Mouse (Mus musculus) pancreas, adult 10 weeks (tissue): ENCODE results near the gene Pmf1. TPM values are rescaled to one million over a fixed set of nuclear protein-coding genes. Genes with fewer than 3 reads are reported as not detected.

Source experiments
- polyA plus RNA-seq: library from polyadenylated mRNA; stranded (reverse); fragments of 350-450 nt; fragmentation: Illumina TruSeq; extraction: RNeasy Lipid Tissue Mini Kit (QIAGEN cat#74804); gene quantifications from one replicate; pipeline ENCODE4 v1.2.3, GENCODE M21; 2015; ENCODE audit warnings: low read depth, low replicate concordance; ENCODE audit not compliant: insufficient read depth

Pmf1 gene
- polyA plus RNA-seq: 2.7 TPM

DNA sequence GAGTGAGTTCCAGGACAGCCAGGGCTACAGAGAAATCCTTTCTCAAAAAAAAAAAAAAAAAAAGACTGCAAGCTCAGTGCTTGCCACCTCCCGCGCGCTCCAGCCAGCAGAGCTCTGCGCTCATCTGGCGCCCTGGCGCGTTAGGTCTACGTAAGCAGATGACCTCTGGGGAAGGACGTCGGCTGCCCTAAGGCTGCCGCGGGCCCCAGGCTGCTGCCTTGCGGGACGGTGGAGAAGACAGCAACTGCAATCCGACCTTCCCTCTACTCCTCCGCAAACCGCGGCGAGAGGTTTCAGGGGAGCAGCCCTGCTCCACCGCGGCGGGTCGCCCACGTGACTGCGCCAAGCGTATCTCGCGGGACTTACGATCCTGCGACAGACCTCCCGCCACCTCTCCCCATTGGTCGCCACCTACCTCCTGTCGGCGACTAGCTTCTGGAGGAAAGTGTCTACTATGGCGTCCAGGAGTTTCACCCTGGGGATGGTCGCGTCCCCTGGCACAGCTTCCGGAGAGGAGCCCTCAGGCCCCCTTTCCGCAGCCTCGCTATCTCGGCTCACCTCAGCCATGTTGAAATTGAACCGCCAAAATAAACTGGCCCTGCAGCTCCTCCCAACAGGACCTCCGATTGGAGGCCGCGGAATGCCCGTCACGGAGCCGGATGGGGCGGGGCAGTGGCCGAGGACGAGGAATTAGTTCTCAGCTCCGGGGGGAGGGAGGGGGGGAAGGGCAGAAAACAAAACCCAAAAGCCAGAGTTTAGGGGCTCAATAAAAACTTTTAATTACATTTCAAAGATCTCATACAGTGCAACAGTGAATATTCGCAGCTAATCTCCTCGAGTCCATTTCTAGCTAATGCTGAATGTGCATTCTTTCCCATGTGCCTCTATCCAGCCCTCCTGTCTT lies at the start of gene Pmf1:
TSS of gene Pmf1 (minus strand) at position 591 of the 904 bp plus-strand sequence.

GRCm38 (mm10) chr3:88424605-88425329 lies 14.6 kb upstream of the Pmf1 start, which contains the start of gene Slc25a44:
TSS of gene Slc25a44 (minus strand) at chr3:88425139.

GRCm38 (mm10) chr3:88384364-88384763 lies 25.8 kb downstream of the Pmf1 start, which contains the start of gene Bglap:
TSS of gene Bglap (minus strand) at chr3:88384464.

GRCm38 (mm10) chr3:88378599-88378998 lies 31.5 kb downstream of the Pmf1 start, which contains the start of gene Bglap2:
TSS of gene Bglap2 (minus strand) at chr3:88378699.

DNA sequence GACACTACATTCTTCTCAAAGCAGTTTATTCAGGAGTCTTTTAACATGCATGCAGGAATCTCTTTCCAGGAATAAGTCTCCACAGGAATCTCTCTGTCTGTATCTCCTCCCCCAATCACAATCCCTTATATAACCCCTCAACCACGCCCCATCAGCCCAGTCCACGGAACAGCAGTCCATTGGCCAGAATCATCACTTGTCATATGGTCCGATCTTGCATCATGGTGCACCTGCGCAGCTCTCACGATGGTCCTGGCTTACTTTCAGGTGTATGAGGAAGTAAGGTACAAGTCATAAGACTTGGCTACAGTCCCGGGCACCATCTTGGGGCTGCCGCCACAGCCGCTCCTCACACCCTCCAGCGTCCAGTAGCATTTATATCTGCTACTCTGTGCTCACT lies 37.5 kb downstream of the Pmf1 start, which contains the start of gene Bglap3:
TSS of gene Bglap3 (minus strand) at position 101 of the 400 bp plus-strand sequence.

GRCm38 (mm10) chr3:88364337-88364736 lies 45.8 kb downstream of the Pmf1 start, which contains the start of gene Paqr6:
TSS of gene Paqr6 (plus strand) at chr3:88364584.

Other genes starting within 250 kb of the Pmf1 start
- not detected for gene Rhbg, start 155.6 kb downstream of the Pmf1 start, polyA plus RNA-seq
- gene Gm38392, start 123.1 kb downstream of the Pmf1 start, polyA plus RNA-seq: not detected
- gene Tsacc, start 113.3 kb downstream of the Pmf1 start, polyA plus RNA-seq: 6.5 TPM
- 53.2 TPM for gene Cct3, start 113.2 kb downstream of the Pmf1 start, polyA plus RNA-seq
- gene Glmp, start 85.3 kb downstream of the Pmf1 start, polyA plus RNA-seq: 33.7 TPM
- gene Tmem79, start 74.2 kb downstream of the Pmf1 start, polyA plus RNA-seq: 0.63 TPM
- gene Smg5, start 74.1 kb downstream of the Pmf1 start, polyA plus RNA-seq: 19.8 TPM
- gene Paqr6, start 45.7 kb downstream of the Pmf1 start, polyA plus RNA-seq: 3.1 TPM
- 24.3 TPM for gene Bglap3, start 37.6 kb downstream of the Pmf1 start, polyA plus RNA-seq
- not detected for gene Bglap2, start 31.6 kb downstream of the Pmf1 start, polyA plus RNA-seq
- gene Bglap, start 25.9 kb downstream of the Pmf1 start, polyA plus RNA-seq: not detected
- gene Slc25a44, start 14.8 kb upstream of the Pmf1 start, polyA plus RNA-seq: 5.0 TPM
- gene Sema4a, start 50.9 kb upstream of the Pmf1 start, polyA plus RNA-seq: 8.8 TPM
- 18.2 TPM for gene Lmna, start 99.6 kb upstream of the Pmf1 start, polyA plus RNA-seq
- gene Mex3a, start 122.1 kb upstream of the Pmf1 start, polyA plus RNA-seq: 0.13 TPM
- 9.4 TPM for gene Rab25, start 138.0 kb upstream of the Pmf1 start, polyA plus RNA-seq
- 43.4 TPM for gene Lamtor2, start 142.7 kb upstream of the Pmf1 start, polyA plus RNA-seq
- 17.2 TPM for gene Ubqln4, start 143.4 kb upstream of the Pmf1 start, polyA plus RNA-seq
- gene Ssr2, start 165.5 kb upstream of the Pmf1 start, polyA plus RNA-seq: 80.4 TPM
- 23.6 TPM for gene Arhgef2, start 195.6 kb upstream of the Pmf1 start, polyA plus RNA-seq
- not detected for gene Rxfp4, start 242.8 kb upstream of the Pmf1 start, polyA plus RNA-seq